Mouse (Mus musculus) cerebellum, adult 2 months (tissue): ENCODE measurements around the gene Stoml2.

Experiments
- CTCF ChIP-seq: fragments of 200-500 bp; IDR thresholded peaks from 2 replicates; pipeline ENCODE4 v1.5.1; 2011; ENCODE audit warnings: low read depth, mild to moderate bottlenecking, control low read depth, low read length, moderate library complexity, borderline replicate concordance; ENCODE audit not compliant: insufficient read depth
- POLR2A ChIP-seq: fragments of 200-500 bp; IDR thresholded peaks from 2 replicates; pipeline ENCODE4 v1.6.1; 2011; ENCODE audit warnings: low read length, control low read depth, borderline replicate concordance; ENCODE audit not compliant: insufficient read depth

DNA sequence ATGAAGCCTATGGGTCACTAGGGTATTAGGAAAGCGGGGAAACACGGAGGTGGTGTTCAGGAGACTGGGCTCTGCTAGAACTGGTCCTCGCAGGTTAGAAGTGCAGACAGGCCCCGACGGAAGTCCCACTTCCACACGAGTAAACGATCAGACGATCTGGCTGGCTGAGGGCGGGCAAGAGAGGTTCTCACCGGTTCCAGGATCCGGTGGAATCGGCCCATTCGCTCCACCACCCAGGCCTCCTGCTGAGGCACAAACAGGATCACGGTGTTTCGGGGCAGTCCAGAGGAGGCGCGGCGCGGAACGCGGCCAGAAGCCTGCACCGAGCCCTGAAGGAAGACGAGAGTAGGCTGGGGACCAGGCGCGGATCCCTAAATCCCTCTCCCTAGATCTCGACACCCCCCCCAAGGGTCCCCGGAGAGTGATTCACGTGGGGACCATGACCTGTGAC is 705 bp downstream of the Stoml2 start:
- TF ChIP-seq POLR2A (no peak), CTCF (no peak)
